Mouse (Mus musculus): Measurements from ENCODE around the gene Rasl10a.

The Rasl10a gene

DNA sequence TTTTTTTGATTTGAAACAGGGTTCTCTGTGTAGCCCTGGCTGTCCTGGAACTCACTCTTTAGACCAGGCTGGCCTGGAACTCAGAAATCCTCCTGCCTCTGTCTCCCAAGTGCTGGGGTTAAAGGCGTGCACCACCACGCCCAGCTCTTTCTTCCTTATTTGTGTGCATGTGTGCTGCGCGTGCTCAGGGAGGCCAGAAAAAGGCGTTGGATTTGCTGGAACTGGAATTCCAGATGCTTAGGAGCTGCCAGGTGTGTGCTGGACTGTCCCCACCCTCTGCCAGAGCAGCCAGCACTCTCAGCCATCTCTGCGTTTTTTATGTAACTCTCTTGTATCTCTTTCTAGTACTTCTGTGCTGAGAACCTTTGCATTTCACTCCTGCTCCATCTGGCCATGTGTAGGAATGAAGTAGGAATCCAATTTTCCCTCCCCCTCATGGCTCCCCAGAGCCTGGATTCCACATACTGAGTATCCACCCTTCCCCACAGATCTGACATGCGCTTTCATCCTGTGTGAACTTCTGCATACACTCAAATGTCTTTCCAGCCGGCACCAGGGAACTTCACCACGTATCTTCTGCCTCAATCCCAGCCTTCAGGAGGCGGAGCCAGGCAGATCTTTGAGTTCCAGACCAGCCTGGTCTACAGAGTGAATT lies 5.6 kb upstream of the Rasl10a start:
- DNase-seq (ENCODE audit: low read depth), result no peak

GRCm38 (mm10) chr11:5054151-5054550 lies 3.8 kb upstream of the Rasl10a start:
- DNase-seq (ENCODE audit: low read depth), result peak; percentile 55

GRCm38 (mm10) chr11:5054874-5055273 lies 3.1 kb upstream of the Rasl10a start:
- DNase-seq (ENCODE audit: low read depth), result no peak

GRCm38 (mm10) chr11:5055945-5056938 lies 1.7 kb upstream of the Rasl10a start:
- no peak for DNase-seq (ENCODE audit: low read depth)

- DNase-seq (ENCODE audit: low read depth), result no peak
Measured at GRCm38 (mm10) chr11:5057064-5057463, 864 bp upstream of the Rasl10a start.

DNA sequence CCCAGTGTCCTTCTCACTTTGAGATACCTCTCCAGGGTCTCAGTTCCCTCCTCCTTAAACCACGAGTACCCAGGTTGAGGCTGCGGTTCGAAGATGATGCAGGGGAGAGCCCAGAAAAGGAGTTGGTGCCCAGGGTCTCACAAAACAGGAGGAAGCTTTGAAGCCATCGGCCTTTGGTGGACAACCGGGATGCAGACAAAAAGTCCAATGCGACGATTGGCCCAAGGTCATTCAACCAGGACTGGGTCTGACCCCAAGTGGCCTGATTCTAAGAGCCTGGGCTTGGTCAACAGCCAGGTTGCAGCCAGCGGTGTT lies 430 bp upstream of the Rasl10a start:
- no peak for DNase-seq (ENCODE audit: low read depth)

DNA sequence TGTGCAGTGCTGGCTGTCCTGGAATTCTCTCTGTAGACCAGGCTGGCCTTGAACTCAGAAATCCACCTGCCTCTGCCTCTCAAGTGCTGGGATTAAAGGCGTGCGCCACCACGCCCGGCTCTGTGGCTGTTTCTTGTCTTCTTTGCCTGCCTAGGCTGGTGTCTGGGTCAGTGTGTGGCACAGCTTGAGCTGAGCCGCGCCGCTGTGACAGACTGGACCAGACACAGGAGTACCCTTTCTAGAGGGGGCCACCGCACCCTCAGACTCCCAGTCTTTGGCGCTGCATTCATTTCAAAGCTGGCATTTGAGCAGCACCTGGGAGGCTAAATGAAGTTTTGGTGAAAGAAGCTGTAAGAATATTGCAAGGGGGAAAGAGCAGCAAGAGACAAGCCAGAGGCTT lies 855 bp downstream of the Rasl10a start:
- DNase-seq (ENCODE audit: low read depth), result no peak

DNA sequence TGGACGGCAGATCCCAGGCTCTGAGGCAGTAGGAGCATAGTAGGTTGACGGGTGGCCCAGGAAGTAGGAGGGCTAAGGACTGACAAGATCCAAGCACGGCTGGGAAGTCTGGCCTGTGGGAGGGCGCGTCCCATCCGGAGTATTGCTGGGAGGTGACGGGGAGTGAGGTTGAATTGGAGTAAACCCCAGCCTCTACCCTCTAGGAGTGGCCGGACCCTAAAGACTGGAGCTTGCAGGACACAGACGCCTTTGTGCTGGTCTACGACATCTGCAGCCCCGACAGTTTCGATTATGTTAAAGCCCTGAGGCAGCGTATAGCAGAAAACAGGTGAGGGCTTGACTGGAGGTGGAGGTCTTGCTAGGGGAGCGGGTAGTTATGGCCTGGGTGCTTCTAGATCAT lies 1.3 kb downstream of the Rasl10a start:
- no peak for DNase-seq (ENCODE audit: low read depth)

DNA sequence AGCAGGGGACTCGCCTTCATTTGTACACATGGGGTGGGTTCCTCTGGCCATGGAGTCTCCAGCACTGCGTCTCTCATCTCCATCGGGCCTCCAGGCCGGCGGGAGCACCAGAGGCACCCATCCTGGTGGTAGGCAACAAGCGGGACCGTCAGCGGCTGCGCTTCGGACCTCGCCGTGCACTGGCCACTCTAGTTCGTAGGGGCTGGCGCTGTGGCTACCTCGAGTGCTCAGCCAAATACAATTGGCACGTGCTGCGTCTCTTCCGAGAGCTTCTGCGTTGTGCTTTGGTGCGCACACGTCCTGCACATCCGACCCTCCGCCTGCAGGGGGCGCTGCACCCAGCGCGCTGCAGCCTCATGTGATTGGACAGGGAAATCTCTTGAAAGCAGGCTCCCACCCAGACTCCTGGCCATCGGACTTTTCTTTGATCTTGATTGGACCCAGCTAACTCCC lies 1.8 kb downstream of the Rasl10a start:
- no peak for DNase-seq (ENCODE audit: low read depth)

GRCm38 (mm10) chr11:5060756-5061412 lies 3.0 kb downstream of the Rasl10a start:
- no peak for DNase-seq (ENCODE audit: low read depth)

DNA sequence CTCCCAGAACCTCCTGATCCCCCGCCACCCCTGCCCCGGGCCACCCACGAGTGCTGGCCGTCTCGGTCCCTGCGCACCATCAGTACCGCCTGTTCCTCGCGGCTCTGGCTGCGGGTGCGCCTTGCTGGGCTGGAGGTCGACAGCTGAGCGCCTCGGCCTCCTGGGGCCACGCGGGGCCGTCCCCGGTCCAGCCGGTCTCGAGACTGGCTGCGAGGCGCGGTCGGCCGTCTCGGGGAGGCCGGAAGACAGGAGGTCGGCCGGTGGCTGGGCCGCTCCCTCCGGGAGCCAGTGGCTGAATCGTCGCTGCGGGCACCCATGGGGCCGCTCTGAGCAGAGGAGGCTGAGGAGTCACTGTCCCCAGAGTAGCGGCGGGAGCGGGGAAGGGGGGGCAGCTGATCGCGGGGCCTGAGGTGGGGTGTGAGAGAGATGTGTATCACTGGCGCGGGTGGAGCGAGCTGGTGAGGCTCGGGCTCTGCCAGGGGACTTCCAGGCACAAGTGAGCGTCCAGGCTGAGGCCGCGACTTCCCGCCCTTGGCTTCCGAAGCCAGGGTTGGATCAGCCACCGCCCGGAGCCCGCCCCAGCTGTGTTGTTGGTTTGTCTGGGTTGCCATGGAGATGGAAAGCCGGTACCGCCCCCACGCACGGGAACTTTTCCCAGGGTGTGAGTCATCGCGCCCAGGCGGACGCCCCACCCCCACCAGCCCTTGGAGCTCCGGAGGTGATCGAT lies 3.6 kb downstream of the Rasl10a start:
- DNase-seq (ENCODE audit: low read depth), result no peak

DNA sequence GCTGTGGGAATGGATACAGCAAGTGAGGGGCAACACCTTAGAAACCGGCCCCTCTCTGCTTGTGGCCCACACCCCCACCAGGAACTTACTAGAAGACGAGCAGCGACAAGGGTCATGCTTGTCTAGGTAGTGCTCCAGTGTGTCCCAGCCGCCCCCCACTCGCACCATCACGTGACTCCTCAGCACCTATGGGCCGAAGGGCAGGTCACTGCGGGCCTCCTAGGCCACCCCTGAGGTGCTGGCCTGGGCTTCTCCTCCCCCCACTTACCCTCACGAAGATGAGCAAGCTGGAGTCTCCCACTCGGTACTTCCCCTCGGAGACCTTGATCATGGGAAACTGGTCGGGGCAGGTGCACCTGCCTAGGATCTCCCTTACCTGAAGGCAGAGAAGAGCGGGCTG lies 4.4 kb downstream of the Rasl10a start:
- DNase-seq (ENCODE audit: low read depth), result no peak

DNA sequence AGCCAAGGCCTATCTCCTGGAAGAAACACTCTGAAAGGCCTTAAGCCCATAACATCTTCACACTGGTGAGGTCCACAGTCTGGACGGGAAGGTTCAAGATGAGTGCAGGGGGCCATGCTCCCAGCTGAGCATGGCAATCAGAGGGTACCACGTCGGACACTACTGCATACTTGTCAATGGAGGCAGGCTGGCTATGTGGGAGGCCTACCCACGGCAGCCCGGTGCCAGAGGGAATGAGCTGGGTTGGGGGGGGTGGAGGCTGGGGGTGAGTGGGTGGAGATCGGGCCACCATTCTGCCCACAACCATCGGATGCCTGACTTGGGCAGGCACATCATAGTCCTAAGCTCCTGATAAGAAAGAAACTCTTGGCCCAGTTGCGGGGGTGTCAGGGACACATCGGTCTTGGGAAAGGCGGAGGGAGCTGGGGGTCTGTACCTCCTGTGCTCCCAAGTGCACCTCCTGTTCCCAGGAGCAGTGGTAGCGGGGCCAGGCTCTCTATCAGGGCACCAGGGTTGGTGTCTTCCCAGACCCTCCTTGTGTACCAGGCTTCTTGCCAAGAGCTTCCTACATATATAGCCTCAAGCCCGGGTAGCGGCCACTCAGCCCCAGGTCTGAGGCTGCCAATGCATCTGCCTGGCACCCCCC lies 5.1 kb downstream of the Rasl10a start:
- no peak for DNase-seq (ENCODE audit: low read depth)

- no peak for DNase-seq (ENCODE audit: low read depth)
Measured at GRCm38 (mm10) chr11:5063561-5064281, 5.8 kb downstream of the Rasl10a start.

GRCm38 (mm10) chr11:5064282-5065055 lies 6.5 kb downstream of the Rasl10a start:
- peak; percentile 33 for DNase-seq (ENCODE audit: low read depth)

DNA sequence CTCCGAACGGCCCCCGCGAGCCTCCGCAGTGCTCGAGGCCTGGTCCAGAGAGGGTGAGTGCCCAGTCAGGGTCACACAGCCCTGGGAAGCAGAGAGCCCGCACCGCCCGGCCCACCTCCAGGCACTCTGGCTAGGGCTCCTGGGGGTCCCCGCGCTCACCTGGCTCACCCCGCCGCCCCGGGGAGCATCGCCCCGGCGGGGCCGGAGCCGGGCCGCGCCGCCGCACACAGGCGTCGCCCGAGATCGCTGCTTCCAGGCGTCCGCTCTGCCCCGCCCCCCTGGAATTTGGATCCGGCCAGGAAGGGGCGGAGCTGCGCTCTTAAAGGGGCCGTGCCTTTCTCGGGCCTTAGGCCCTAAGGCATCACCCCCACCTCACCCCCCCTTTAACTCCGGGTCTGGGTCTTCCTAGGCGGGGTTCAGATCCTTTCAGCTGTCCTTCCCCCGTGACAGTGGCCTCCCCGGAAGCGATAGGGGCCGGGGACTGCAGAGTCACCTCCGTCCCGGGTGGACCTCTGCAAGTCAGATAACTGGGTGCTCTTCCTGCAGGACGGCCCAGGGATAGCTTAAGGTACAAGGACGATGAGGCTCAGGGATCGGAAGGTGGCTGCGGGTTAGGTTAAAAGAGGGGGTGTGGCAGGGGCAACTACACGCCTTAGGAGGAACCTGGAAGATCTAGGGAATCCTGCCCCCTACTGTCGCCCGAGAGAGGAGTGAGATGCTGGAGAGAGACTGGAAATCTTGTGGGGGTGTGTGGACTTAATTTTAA lies 7.3 kb downstream of the Rasl10a start, which contains the start of gene Gas2l1:
TSS of gene Gas2l1 (minus strand) at position 272 of the 766 bp plus-strand sequence.
- DNase-seq (ENCODE audit: low read depth), result peak; percentile 93

DNA sequence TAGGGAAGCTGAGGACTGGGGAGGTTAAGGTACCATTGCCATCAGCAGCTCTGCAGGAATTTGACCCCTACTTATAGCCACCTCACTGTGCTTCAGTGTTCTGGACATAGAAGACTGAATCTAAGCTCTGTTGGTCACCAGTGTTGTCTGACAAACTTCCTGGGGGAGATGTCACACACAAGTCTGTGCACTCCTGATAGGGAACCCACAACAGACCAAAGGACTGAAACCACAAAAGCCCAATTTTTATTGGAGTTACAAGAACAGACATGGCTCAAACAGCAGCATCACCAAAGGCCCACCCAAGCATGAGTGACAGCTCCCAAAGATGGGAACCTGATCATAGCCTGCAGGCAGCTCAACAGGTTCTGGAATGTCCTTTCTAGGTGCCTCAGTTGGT lies 9.1 kb downstream of the Rasl10a start:
- peak; percentile 65 for DNase-seq (ENCODE audit: low read depth)

DNA sequence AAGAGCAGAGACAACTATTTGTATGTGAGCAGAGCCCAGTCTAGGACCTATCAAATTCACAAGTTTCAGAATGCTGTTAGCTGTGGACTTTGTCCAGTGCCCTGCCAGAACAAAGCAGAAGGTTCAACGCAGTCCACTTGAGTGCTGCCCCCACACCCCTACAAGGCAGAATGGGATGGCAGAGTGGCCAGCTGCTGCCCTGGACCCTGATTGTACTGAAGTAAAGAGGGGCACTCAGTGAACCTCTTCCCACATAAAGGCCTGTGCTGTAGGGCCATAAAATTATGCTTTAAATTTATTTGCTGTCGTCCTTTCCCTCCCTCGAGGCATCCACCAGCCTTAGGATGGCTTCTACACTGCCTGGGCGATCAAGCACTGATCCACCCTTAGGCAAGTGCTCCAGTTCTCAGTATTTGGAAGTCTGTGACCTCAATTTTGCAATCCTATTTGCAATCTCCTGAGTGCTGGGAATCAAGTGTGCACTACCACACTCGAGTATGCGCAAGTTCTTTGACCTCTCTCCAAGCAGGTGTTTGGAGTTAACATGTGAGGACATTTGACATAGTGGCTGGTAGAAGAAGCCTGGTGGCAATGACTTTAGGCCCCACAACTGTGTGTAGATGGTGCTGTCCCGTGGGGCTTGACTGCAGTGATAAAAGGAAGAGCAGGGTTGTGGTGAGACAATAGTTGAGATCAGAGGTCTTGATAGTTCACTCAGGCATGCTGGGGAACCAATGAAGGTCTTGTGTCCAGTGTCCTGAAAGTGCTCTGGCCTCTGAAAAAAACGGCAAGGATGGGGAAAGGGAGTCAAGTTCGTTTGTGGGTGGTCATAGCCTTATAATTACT lies 10.4 kb downstream of the Rasl10a start:
- peak; percentile 35 for DNase-seq (ENCODE audit: low read depth)
